Mouse (Mus musculus) liver, embryonic 14.5 days (tissue): ENCODE data around the gene A730049H05Rik.

ENCODE experiments used
- CTCF ChIP-seq: IDR thresholded peaks from 2 replicates; pipeline ENCODE4 v1.5.1; 2016; ENCODE audit warnings: antibody characterized with exemption, low read depth, control low read depth
- EP300 ChIP-seq: IDR thresholded peaks from 2 replicates; pipeline ENCODE4 v1.6.1; 2016; ENCODE audit warnings: antibody characterized with exemption, low read depth

- TF ChIP-seq CTCF (no peak), EP300 (no peak)
Observed at GRCm38 (mm10) chr6:92829148-92829547, 12.9 kb downstream of the A730049H05Rik start.
